Mouse (Mus musculus) thymus, adult 2 months (tissue): ENCODE data around the gene Napsa.

ENCODE experiments used
- CTCF ChIP-seq: fragments of 200-500 bp; IDR thresholded peaks from 2 replicates; pipeline ENCODE4 v1.5.1; 2012; ENCODE audit warnings: mild to moderate bottlenecking, control low read depth, low read length, moderate library complexity, borderline replicate concordance; ENCODE audit not compliant: control insufficient read depth, poor library complexity, insufficient read depth; ENCODE audit errors: extremely low read depth
- POLR2A ChIP-seq: fragments of 200-500 bp; IDR thresholded peaks from 2 replicates; pipeline ENCODE4 v1.6.1; 2012; ENCODE audit warnings: mild to moderate bottlenecking, low read length, control low read depth, moderate library complexity; ENCODE audit not compliant: control insufficient read depth, poor library complexity, insufficient read depth; ENCODE audit errors: extremely low read depth

DNA sequence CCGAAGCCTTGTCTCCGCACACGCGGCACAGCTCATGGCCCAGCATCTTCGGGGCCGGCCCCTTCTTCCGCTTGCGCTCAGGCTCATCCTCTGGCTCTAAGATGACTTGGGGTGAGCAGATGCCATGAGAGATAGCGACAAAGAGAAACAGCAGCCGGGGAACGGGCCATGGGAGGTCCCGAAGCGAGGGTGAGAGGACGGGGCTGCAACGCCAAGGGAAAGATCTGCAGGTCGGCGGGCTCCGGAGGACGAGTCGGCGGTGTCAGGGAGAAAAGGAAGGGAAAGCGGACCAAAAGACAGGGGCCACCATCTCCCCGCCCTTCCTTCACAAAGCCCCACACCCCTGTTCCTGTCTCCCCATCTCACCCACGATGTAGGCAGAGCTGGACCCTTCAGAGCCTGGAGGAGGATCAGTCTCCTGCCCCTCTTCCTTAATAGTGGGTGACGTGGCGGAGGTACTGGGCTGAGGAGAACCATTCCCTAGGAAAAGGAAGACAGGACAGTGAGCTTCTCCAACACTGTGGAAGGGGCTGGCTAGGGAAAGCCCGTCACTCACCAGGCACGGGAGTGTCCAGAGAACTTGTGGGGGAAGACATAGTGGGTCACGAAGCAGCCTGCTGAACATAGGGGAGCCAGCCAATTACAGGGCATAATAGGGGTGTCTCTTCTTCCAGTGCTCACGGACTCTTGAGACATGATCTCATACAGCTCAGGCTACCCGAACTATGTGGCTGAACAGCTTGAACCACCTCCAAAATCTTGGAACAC is 19.9 kb upstream of the Napsa start:
- no peak for TF ChIP-seq CTCF
- no peak for TF ChIP-seq POLR2A
